Mouse (Mus musculus): ENCODE data around the gene Sprr2f. TPM values are rescaled to one million over a fixed set of nuclear protein-coding genes. Genes with fewer than 3 reads are reported as not detected.

Sprr2f gene
- polyA plus RNA-seq (2012; rRNA removed), result not detected in 2 replicates
- not detected in 2 replicates for polyA plus RNA-seq (2014; fragmentation: Nextera tagmentation; extraction: Ambion mirVana)

DNA sequence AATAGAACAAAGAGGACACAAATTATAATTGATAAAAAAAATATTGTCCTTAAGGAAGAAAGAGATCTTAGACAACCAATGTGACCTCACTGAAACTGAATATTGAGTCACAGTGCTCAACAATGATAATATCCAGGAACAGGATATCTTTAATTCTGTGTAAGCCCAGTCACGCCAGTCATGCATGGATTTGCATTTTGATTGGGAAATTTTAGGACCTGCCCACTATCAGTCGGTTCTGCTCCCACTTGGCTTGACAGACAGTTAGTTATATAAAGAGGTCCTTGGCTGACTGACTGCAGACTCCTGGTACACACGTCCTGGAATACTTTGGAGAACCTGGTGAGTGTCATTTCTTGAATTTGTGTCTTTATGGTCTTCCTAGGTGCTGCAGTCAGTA is at the start of gene Sprr2f:
TSS of gene Sprr2f (plus strand) at position 301 of the 400 bp plus-strand sequence.
- H3K9ac ChIP-seq (replicated peaks), result no peak within 1 kb of the TSS
- H3K27me3 ChIP-seq (ENCODE audit: control insufficient read depth, insufficient read depth, low read length), result no peaks in the 10 kb centered on the region
- ATAC-seq (ENCODE audit: insufficient read depth) (no peak), DNase-seq (ENCODE audit: low read depth in 3 of 3, low spot score in 3 of 3) (no peak)
- H3K36me3 ChIP-seq (replicated peaks; ENCODE audit: control insufficient read depth, insufficient read depth, low read depth), result no peaks in the 10 kb centered on the region
- no peak within 1 kb of the TSS for H3K27ac ChIP-seq
- no peak within 1 kb of the TSS for H3K4me2 ChIP-seq (ENCODE audit: low read depth)
- TF ChIP-seq EP300 (IDR thresholded peaks at IDR 0.05; ENCODE audit: low read depth), result no peak
- no peak for TF ChIP-seq CTCF (IDR thresholded peaks at IDR 0.05; ENCODE audit: low read depth)
- H3K9me3 ChIP-seq (ENCODE audit: control insufficient read depth, low read length), result no peaks in the 10 kb centered on the region
- H3K4me1 ChIP-seq (replicated peaks; ENCODE audit: control insufficient read depth in 2 of 2, insufficient read depth in 2 of 2, low read length in 1 of 2), result no peaks in the 10 kb centered on the region
- WGBS (ENCODE audit: insufficient replicate concordance), result 45% methylated on average over 3 of the region's 3 CpGs
- no peak within 1 kb of the TSS for H3K4me3 ChIP-seq (ENCODE audit: insufficient read depth in 1 of 2, low read depth in 2 of 2, low read length in 2 of 2)

DNA sequence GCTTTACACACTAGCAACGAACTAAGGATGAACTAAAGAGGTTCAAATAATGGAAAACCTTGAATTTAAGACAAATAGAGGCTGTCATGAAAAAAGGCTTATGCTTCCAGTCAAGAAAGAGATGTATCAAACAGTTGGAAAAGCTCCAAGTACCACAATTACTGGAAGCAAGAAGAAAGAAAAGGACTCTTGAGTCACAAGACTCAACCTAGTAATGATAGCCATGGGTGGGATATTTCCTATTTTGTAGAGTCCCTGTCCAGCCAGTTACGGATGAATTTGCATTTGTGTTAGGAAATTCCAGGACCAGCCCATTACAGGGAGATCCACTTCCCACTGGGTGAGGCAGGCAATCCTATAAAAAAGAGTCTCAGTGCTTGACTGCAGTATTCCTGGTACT is 48.7 kb upstream of the Sprr2f start, which contains the start of gene Sprr2b:
TSS of gene Sprr2b (plus strand) at position 301 of the 400 bp plus-strand sequence.
- Histone ChIP-seq H3K9ac (replicated peaks) (no peak within 1 kb of the TSS), H3K36me3 (replicated peaks; ENCODE audit: control insufficient read depth, insufficient read depth, low read depth) (no peaks in the 10 kb centered on the region), H3K4me2 (ENCODE audit: low read depth) (no peak within 1 kb of the TSS), H3K4me3 (ENCODE audit: insufficient read depth in 1 of 2, low read depth in 2 of 2, low read length in 2 of 2) (no peak within 1 kb of the TSS), H3K27ac (no peak within 1 kb of the TSS), H3K9me3 (ENCODE audit: control insufficient read depth, low read length) (no peaks in the 10 kb centered on the region), H3K4me1 (replicated peaks; ENCODE audit: control insufficient read depth in 2 of 2, insufficient read depth in 2 of 2, low read length in 1 of 2) (no peaks in the 10 kb centered on the region), H3K27me3 (ENCODE audit: control insufficient read depth, insufficient read depth, low read length) (no peaks in the 10 kb centered on the region)
- no peak for ATAC-seq (ENCODE audit: insufficient read depth)
- no peak for DNase-seq (ENCODE audit: low read depth in 3 of 3, low spot score in 3 of 3)
- 49% methylated on average over 2 of the region's 2 CpGs for WGBS (ENCODE audit: insufficient replicate concordance)
- TF ChIP-seq CTCF (IDR thresholded peaks at IDR 0.05; ENCODE audit: low read depth) (no peak), EP300 (IDR thresholded peaks at IDR 0.05; ENCODE audit: low read depth) (no peak)

- no peaks in the 10 kb centered on the region for H3K36me3 ChIP-seq (replicated peaks; ENCODE audit: control insufficient read depth, insufficient read depth, low read depth)
- DNase-seq (ENCODE audit: low read depth in 3 of 3, low spot score in 3 of 3) (no peak), ATAC-seq (ENCODE audit: insufficient read depth) (no peak)
- TF ChIP-seq CTCF (IDR thresholded peaks at IDR 0.05; ENCODE audit: low read depth) (no peak), EP300 (IDR thresholded peaks at IDR 0.05; ENCODE audit: low read depth) (no peak)
- no peak overlapping the region for H3K4me2 ChIP-seq (ENCODE audit: low read depth)
- no peaks in the 10 kb centered on the region for H3K9me3 ChIP-seq (ENCODE audit: control insufficient read depth, low read length)
- WGBS (ENCODE audit: insufficient replicate concordance), result 44% methylated on average over 2 of the region's 2 CpGs
- H3K27me3 ChIP-seq (ENCODE audit: control insufficient read depth, insufficient read depth, low read length), result no peaks in the 10 kb centered on the region
- no peaks in the 10 kb centered on the region for H3K4me1 ChIP-seq (replicated peaks; ENCODE audit: control insufficient read depth in 2 of 2, insufficient read depth in 2 of 2, low read length in 1 of 2)
- no peak overlapping the region for H3K27ac ChIP-seq
- no peak overlapping the region for H3K9ac ChIP-seq (replicated peaks)
- H3K4me3 ChIP-seq (ENCODE audit: insufficient read depth in 1 of 2, low read depth in 2 of 2, low read length in 2 of 2), result no peak overlapping the region
These were observed 47.6 kb upstream of the Sprr2f start for GRCm38 (mm10) chr3:92317384-92317783.

GRCm38 (mm10) chr3:92336278-92336677 is 28.7 kb upstream of the Sprr2f start:
- no peak for ATAC-seq (ENCODE audit: insufficient read depth)

GRCm38 (mm10) chr3:92338840-92339239 is 26.1 kb upstream of the Sprr2f start, which contains the start of gene Sprr2d:
TSS of gene Sprr2d (plus strand) at chr3:92339140.
- no peak for DNase-seq (ENCODE audit: low read depth in 3 of 3, low spot score in 3 of 3)
- TF ChIP-seq CTCF (IDR thresholded peaks at IDR 0.05; ENCODE audit: low read depth) (no peak), EP300 (IDR thresholded peaks at IDR 0.05; ENCODE audit: low read depth) (no peak)
- Histone ChIP-seq H3K4me2 (ENCODE audit: low read depth) (no peak within 1 kb of the TSS), H3K27ac (no peak within 1 kb of the TSS), H3K36me3 (replicated peaks; ENCODE audit: control insufficient read depth, insufficient read depth, low read depth) (no peaks in the 10 kb centered on the region), H3K9me3 (ENCODE audit: control insufficient read depth, low read length) (no peaks in the 10 kb centered on the region), H3K4me1 (replicated peaks; ENCODE audit: control insufficient read depth in 2 of 2, insufficient read depth in 2 of 2, low read length in 1 of 2) (no peaks in the 10 kb centered on the region), H3K4me3 (ENCODE audit: insufficient read depth in 1 of 2, low read depth in 2 of 2, low read length in 2 of 2) (no peak within 1 kb of the TSS), H3K27me3 (ENCODE audit: control insufficient read depth, insufficient read depth, low read length) (no peaks in the 10 kb centered on the region), H3K9ac (replicated peaks) (no peak within 1 kb of the TSS)
- WGBS (ENCODE audit: insufficient replicate concordance), result 75% methylated on average over 5 of the region's 5 CpGs
- ATAC-seq (ENCODE audit: insufficient read depth), result no peak

More at GRCm38 (mm10) chr3:92336278-92336677, 28.7 kb upstream of the Sprr2f start:
- no peaks in the 10 kb centered on the region for H3K36me3 ChIP-seq (replicated peaks; ENCODE audit: control insufficient read depth, insufficient read depth, low read depth)
- no peak for DNase-seq (ENCODE audit: low read depth in 3 of 3, low spot score in 3 of 3)
- H3K27ac ChIP-seq, result no peak overlapping the region
- no peak overlapping the region for H3K9ac ChIP-seq (replicated peaks)
- H3K4me3 ChIP-seq (ENCODE audit: insufficient read depth in 1 of 2, low read depth in 2 of 2, low read length in 2 of 2), result no peak overlapping the region
- H3K4me1 ChIP-seq (replicated peaks; ENCODE audit: control insufficient read depth in 2 of 2, insufficient read depth in 2 of 2, low read length in 1 of 2), result no peaks in the 10 kb centered on the region
- no peak overlapping the region for H3K4me2 ChIP-seq (ENCODE audit: low read depth)
- TF ChIP-seq EP300 (IDR thresholded peaks at IDR 0.05; ENCODE audit: low read depth), result no peak
- no peak for TF ChIP-seq CTCF (IDR thresholded peaks at IDR 0.05; ENCODE audit: low read depth)
- no peaks in the 10 kb centered on the region for H3K27me3 ChIP-seq (ENCODE audit: control insufficient read depth, insufficient read depth, low read length)
- H3K9me3 ChIP-seq (ENCODE audit: control insufficient read depth, low read length), result no peaks in the 10 kb centered on the region
- whole genome bisulfite sequencing (ENCODE audit: insufficient replicate concordance), result 47% methylated on average over 1 of the region's 1 CpGs
